Mouse (Mus musculus): ENCODE results near the gene Sgca. TPM values are rescaled to one million over a fixed set of nuclear protein-coding genes. Genes with fewer than 3 reads are reported as not detected.
A peak's percentile ranks its signal among the peaks of the same experiment; 100 is the strongest.

The Sgca gene
- polyA plus RNA-seq, 1 experiment from 2014 or later = 0.77 TPM

DNA sequence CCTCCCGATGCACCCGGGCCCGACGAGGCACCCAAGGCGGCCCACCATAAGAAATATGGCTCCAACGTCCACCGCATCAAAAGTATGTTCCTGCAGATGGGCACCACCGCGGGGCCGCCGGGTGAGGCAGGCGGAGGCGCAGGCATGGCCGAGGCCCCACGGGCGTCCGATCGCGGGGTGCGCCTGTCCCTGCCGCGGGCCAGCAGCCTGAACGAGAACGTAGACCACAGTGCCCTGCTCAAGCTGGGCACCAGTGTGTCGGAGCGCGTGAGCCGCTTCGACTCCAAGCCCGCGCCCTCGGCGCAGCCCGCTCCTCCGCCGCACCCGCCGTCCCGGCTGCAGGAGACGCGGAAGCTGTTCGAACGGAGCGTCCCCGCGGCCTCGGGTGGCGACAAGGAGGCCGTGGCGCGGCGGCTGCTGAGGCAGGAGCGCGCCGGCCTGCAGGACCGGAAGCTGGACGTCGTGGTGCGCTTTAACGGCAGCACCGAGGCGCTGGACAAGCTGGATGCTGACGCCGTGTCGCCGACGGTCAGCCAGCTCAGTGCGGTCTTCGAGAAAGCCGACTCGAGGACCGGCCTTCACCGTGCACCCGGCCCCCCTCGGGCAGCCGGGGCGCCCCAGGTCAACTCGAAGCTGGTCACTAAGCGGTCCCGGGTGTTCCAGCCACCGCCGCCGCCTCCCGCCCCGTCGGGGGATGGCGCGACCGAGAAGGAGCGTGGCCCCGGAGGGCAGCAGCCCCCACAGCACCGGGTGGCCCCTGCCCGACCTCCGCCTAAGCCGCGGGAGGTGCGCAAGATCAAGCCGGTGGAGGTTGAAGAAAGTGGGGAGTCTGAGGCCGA lies 15.7 kb upstream of the Sgca start:
- Histone ChIP-seq H3K9me3 (replicated peaks) (no peaks in the 10 kb centered on the region), H3K4me1 (peaks cover 78% of the 10 kb centered on the region), H3K4me2 (peak overlapping the region; percentile 91), H3K4me3 (replicated peaks) (peak overlapping the region; percentile 89), H3K27me3 (replicated peaks) (no peaks in the 10 kb centered on the region), H3K9ac (replicated peaks) (peak overlapping the region; percentile 99), H3K36me3 (peaks cover 6% of the 10 kb centered on the region), H3K27ac (replicated peaks) (peak overlapping the region; percentile 96)
- WGBS = under 1% methylated on average over 85 of the region's 99 CpGs
- no peak for ATAC-seq (ENCODE audit: low FRiP score)

DNA sequence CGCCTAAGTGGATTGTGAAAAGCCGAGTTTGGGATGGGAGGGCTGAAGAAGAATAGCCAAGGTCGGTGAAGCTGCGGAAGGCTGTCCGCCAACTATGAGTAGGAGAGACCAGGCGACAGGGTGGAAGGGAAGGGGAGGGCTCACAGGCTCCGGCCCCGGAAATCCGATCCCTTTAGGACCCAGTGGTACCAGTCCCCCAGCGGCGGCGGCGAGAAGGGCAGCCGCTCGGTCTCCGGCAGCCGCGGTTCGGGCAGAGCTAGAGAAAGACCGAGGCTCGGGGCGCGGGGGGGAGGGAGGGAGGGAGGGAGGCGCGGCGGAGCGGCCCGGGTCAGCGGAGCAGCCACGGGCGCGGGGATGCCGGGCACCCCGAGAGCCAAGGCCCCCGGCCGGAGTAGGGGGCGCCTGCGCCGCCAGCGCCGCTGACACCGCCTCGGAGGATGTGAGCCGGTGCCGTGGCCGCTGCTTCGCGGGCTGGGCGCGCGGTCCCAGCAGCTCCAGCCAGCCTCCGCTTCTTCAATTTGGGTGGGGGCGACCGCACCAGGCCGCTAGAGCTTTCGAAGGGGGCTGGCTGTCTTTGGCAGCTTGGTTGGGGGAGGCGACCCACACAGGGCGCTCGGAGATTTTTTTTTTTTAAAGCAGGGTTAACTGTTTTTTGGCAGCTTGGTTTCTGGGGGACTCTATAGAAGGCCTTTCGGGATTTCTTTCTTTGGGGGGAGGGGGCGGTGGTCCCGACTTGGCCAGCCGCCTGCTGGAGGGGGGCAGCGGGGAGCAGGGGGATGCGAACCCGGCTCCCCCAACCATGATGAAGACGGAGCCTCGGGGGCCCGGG lies 14.8 kb upstream of the Sgca start, which contains the start of gene Ppp1r9b:
Gene Ppp1r9b (plus strand): TSS at position 287 of the 829 bp plus-strand sequence.
- Histone ChIP-seq H3K27ac (replicated peaks) (peak within 1 kb of the TSS; percentile 96), H3K4me1 (peaks cover 71% of the 10 kb centered on the region), H3K4me3 (replicated peaks) (peak within 1 kb of the TSS; percentile 89), H3K9ac (replicated peaks) (peak within 1 kb of the TSS; percentile 99), H3K9me3 (replicated peaks) (no peaks in the 10 kb centered on the region), H3K27me3 (replicated peaks) (no peaks in the 10 kb centered on the region), H3K36me3 (no peaks in the 10 kb centered on the region), H3K4me2 (peak within 1 kb of the TSS; percentile 91)
- peak; percentile 77 for ATAC-seq (ENCODE audit: low FRiP score)
- WGBS = 0% methylated on average over 42 of the region's 69 CpGs

DNA sequence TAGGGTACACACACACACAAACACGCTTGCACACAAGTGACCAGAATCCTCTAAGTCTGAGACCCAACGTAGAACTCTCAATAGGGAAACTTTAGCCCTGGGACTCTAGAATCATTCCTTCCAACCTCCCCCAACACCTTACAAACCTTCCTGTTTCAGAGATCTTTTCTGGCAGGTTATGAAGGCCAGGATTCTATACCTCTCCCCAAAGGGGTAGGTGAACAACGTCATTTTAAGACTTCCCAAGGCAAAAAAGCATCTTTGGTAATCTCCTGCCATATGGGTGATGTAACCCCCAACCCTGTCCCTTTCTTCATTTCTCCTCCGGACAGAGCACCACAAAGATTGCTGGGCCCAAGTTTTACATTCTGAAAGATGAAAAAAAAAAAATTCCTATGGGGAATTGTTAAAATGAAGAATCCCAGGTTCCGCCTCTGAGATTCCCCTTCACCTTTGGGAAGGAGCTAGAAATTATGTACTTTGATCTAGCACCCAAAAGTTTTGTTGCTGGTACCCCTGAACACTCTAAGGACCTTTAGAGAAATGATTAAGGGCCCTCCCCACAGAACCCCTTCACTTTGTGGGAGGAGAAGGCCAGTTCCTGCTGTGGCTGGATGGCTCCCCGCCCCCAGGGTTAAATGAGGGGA lies 14.1 kb upstream of the Sgca start:
- ATAC-seq (ENCODE audit: low FRiP score) = no peak

DNA sequence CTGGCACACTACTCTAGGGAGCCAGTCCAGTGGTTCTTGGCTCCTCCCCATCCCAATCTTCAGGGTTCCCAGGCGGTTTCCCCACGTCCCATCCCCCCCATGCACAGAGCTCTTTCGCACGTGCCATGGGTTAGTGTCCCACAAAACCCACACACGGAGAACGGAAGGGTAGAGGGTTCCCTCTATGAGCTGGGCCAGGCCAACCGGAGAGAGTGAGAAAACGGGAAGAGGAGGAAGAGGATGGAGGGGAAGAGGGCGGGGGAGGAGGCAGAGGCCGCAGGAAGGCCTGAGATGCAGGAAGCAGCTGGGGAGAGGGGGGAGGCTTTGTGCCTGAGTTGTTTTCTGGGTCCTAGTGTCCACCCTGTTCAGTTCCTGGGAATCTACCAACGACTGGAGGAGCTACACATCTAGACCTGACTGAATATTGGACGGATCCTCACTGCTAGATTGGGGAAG lies 13.5 kb upstream of the Sgca start:
- 0% methylated on average over 12 of the region's 12 CpGs for WGBS
- Histone ChIP-seq H3K27me3 (replicated peaks) (no peaks in the 10 kb centered on the region), H3K4me1 (peaks cover 57% of the 10 kb centered on the region), H3K27ac (replicated peaks) (peak overlapping the region; percentile 96), H3K9me3 (replicated peaks) (no peaks in the 10 kb centered on the region), H3K9ac (replicated peaks) (peak overlapping the region; percentile 99), H3K4me2 (peak overlapping the region; percentile 91), H3K4me3 (replicated peaks) (peak overlapping the region; percentile 89), H3K36me3 (no peaks in the 10 kb centered on the region)
- ATAC-seq (ENCODE audit: low FRiP score) = peak; percentile 61

More for the DNA sequence above, 14.1 kb upstream of the Sgca start:
- Histone ChIP-seq H3K4me1 (peaks cover 63% of the 10 kb centered on the region), H3K4me3 (replicated peaks) (peak overlapping the region; percentile 89), H3K27ac (replicated peaks) (peak overlapping the region; percentile 96), H3K9ac (replicated peaks) (peak overlapping the region; percentile 99), H3K4me2 (peak overlapping the region; percentile 91), H3K9me3 (replicated peaks) (no peaks in the 10 kb centered on the region), H3K36me3 (no peaks in the 10 kb centered on the region), H3K27me3 (replicated peaks) (no peaks in the 10 kb centered on the region)
- WGBS = 41% methylated on average over 6 of the region's 6 CpGs

DNA sequence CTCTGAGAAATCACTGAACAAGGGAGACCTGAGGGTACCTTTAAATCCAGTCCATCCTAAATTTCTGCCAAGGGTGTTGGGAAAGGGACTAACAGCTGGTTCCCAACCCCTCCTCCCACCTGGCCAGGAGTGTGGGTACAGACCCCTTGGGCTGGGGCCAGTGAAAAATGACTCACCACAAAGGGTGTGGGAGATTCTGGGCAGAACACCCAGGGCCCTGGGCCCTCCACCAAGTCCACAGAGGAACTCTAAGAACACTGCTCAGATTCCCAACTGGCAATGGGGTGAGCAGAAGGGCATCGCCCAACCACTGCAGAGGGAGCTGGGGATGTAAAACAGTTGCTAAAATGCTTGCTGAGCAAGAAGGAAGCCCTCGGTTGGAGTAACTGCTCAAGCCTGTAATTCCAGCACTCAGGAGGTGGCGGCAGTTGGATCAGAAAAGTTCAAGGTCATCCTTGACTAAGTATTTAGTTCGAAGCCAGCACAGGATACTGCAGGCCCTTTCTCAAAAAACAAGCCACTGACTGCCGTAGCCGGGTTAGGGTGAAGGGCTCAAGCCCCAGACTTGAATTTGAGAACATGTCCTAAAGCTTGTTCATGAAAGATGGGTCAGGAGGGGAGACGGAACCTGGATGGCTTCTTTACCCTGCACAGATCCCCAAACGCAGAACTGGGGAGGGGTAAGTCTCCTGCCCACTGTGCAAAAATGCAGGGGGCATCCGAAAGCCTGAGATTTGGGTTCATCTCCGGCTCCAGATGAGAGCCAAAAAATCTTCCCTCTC lies 12.8 kb upstream of the Sgca start:
- Histone ChIP-seq H3K9me3 (replicated peaks) (no peaks in the 10 kb centered on the region), H3K27ac (replicated peaks) (peak overlapping the region; percentile 96), H3K27me3 (replicated peaks) (no peaks in the 10 kb centered on the region), H3K4me3 (replicated peaks) (peak overlapping the region; percentile 89), H3K4me2 (peak overlapping the region; percentile 91), H3K4me1 (peaks cover 51% of the 10 kb centered on the region), H3K9ac (replicated peaks) (peak overlapping the region; percentile 99), H3K36me3 (no peaks in the 10 kb centered on the region)
- ATAC-seq (ENCODE audit: low FRiP score) = no peak
- 20% methylated on average over 10 of the region's 10 CpGs for WGBS

DNA sequence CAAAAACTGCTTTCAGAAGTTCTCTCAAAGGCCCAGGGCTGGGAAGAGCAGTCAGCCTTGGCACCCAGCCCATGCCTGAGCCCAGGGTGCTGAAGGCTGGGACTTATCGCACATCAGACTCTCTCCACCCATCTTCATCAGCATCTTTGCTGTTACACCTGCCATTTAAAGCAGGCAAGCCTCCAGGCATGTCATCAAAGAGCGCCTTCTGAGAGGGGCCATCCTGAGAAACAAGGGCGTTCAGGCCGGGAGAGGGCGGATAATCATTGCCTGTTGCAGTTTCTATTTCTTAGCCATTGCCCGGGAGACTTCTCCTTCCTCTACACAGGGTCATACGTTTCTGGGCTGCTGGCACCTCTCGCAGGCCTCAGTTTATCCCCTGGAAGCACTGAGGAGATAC lies 11.7 kb upstream of the Sgca start:
- no peak overlapping the region for H3K27ac ChIP-seq (replicated peaks)
- peaks cover 40% of the 10 kb centered on the region for H3K4me1 ChIP-seq
- no peak for ATAC-seq (ENCODE audit: low FRiP score)
- WGBS = 81% methylated on average over 8 of the region's 8 CpGs
- no peak overlapping the region for H3K4me2 ChIP-seq
- no peaks in the 10 kb centered on the region for H3K36me3 ChIP-seq
- no peak overlapping the region for H3K4me3 ChIP-seq (replicated peaks)
- H3K9ac ChIP-seq (replicated peaks) = no peak overlapping the region
- no peaks in the 10 kb centered on the region for H3K27me3 ChIP-seq (replicated peaks)
- no peaks in the 10 kb centered on the region for H3K9me3 ChIP-seq (replicated peaks)

DNA sequence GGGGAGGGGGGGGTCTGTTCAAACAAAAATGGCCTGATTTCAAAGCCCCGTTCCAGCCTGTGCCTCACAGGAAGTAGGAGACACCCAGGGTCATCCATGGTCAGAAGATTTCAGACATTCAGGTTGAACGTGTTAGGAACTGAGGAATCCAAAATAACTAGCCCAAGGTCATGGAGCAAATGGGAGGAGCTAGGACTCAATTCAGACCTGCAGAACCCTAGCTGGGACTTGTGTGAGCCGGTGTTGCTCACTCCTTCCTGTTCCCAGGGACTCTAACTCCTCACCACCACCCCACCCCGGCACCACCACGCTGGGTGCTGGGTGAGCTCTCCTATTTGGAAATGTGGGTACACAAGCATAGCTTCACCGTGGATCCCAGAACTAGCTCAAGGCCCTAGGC lies 11.2 kb upstream of the Sgca start:
- Histone ChIP-seq H3K4me3 (replicated peaks) (no peak overlapping the region), H3K9me3 (replicated peaks) (no peaks in the 10 kb centered on the region), H3K9ac (replicated peaks) (no peak overlapping the region), H3K27ac (replicated peaks) (no peak overlapping the region), H3K4me2 (no peak overlapping the region), H3K4me1 (peaks cover 36% of the 10 kb centered on the region), H3K36me3 (no peaks in the 10 kb centered on the region), H3K27me3 (replicated peaks) (no peaks in the 10 kb centered on the region)
- WGBS = 65% methylated on average over 6 of the region's 6 CpGs
- ATAC-seq (ENCODE audit: low FRiP score) = no peak

DNA sequence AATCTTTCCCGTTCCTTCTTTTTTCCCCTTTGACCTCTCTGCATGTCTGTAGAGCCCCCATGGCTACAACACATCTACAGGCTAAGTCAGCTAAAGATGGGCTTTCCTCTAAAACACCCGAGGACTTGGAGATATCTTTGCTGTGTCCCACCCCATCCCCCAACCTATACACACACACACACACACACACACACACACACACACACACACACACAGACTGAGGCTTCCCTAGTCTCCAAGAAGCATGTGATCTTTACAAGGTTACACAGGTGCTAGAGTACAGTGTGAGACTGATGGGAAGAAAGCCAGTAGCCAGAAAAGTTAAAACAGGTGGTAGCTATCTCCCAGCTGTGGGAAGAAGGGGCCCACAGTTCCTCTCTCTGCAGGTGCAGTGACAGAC lies 10.3 kb upstream of the Sgca start:
- Histone ChIP-seq H3K27ac (replicated peaks) (no peak overlapping the region), H3K4me3 (replicated peaks) (no peak overlapping the region), H3K27me3 (replicated peaks) (no peaks in the 10 kb centered on the region), H3K4me2 (no peak overlapping the region), H3K9me3 (replicated peaks) (no peaks in the 10 kb centered on the region), H3K9ac (replicated peaks) (no peak overlapping the region), H3K4me1 (peaks cover 33% of the 10 kb centered on the region), H3K36me3 (no peaks in the 10 kb centered on the region)
- no peak for ATAC-seq (ENCODE audit: low FRiP score)
- WGBS = 79% methylated on average over 2 of the region's 2 CpGs

DNA sequence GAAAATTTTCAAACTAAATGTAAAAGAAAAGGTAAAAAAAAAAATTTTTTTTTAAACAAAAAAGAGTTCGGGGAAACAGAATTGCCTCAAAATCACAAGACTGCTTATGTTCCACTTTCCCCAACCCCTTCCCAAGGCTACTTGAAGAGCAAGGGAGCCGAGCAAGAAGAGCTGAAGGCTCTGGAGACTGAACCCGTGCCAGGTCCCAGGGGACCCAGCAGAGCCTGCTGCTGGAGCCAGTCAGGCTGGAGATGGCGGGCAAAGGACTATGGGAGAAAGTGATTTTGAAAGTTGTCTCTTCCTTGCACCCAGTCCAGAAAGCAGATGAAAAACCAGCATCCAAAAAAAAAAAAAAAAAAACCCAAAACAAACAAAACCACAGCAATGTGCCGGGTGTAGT lies 9.7 kb upstream of the Sgca start:
- WGBS = 73% methylated on average over 5 of the region's 5 CpGs
- no peaks in the 10 kb centered on the region for H3K27me3 ChIP-seq (replicated peaks)
- no peak overlapping the region for H3K27ac ChIP-seq (replicated peaks)
- no peak overlapping the region for H3K4me3 ChIP-seq (replicated peaks)
- H3K4me2 ChIP-seq = no peak overlapping the region
- no peaks in the 10 kb centered on the region for H3K36me3 ChIP-seq
- no peak overlapping the region for H3K9ac ChIP-seq (replicated peaks)
- H3K9me3 ChIP-seq (replicated peaks) = no peaks in the 10 kb centered on the region
- no peak for ATAC-seq (ENCODE audit: low FRiP score)
- peaks cover 33% of the 10 kb centered on the region for H3K4me1 ChIP-seq

DNA sequence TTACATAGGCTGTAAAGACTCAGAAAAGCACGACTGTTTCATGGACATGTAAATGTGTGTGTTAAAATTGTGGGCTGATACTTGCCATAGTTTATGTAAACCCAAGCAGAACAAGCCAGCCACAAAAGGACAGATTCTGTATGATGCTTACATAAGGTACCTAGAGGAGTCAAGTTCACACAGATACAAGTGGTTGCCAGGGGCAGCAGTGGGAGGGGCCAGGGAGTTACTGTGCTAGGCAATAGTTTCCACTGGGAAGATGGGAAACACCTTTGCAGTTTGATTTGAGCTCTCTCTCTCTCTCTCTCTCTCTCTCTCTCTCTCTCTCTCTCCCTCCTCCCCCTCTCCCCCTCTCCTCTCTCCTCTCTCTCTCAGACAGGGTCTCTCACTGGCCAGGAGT lies 9.0 kb upstream of the Sgca start:
- no peaks in the 10 kb centered on the region for H3K9me3 ChIP-seq (replicated peaks)
- H3K4me1 ChIP-seq = peaks cover 28% of the 10 kb centered on the region
- H3K36me3 ChIP-seq = no peaks in the 10 kb centered on the region
- H3K27me3 ChIP-seq (replicated peaks) = no peaks in the 10 kb centered on the region
- 43% methylated on average over 1 of the region's 1 CpGs for WGBS
- no peak overlapping the region for H3K4me2 ChIP-seq
- no peak for ATAC-seq (ENCODE audit: low FRiP score)
- no peak overlapping the region for H3K4me3 ChIP-seq (replicated peaks)
- no peak overlapping the region for H3K27ac ChIP-seq (replicated peaks)
- no peak overlapping the region for H3K9ac ChIP-seq (replicated peaks)
